18 mouse cellular contexts compared by ENCODE assay signal in genomic region chr9:21801591-21801990, GRCm38 (mm10). TPM values are rescaled to one million over a fixed set of nuclear protein-coding genes. Genes with fewer than 3 reads are reported as not detected.
"Had no signal": no experiment of that assay in that cellular context is flagged by ENCODE, and none has a peak within 500 bp of the region (broad histone marks: within the 10 kb centered on the region; RNA-seq: fewer than 3 reads in every experiment).

No protein-coding gene starts in this region.

- H3K4me3 ChIP-seq: neural tube, embryonic 13.5 days; neural tube, embryonic 15.5 days; stomach, embryonic 15.5 days had no signal

- H3K4me2 ChIP-seq: neural tube, embryonic 13.5 days; neural tube, embryonic 15.5 days; stomach, embryonic 15.5 days had no signal

- H3K27ac ChIP-seq: neural tube, embryonic 13.5 days; neural tube, embryonic 15.5 days; stomach, embryonic 15.5 days; stomach, postnatal 0 days had no signal

- H3K36me3 ChIP-seq: neural tube, embryonic 13.5 days; neural tube, embryonic 15.5 days had no signal

- H3K27me3 ChIP-seq: stomach, embryonic 15.5 days had no signal

- H3K9ac ChIP-seq: neural tube, embryonic 13.5 days; neural tube, embryonic 15.5 days; stomach, embryonic 15.5 days had no signal

- H3K9me3 ChIP-seq: neural tube, embryonic 13.5 days; neural tube, embryonic 15.5 days; stomach, embryonic 15.5 days had no signal

- DNase-seq: retina, postnatal 1 day; right cerebral cortex, adult 18-20 months; right cerebral cortex, postnatal 14 days; right cerebral cortex, postnatal 25 days; right cerebral cortex, postnatal 4 days; spleen, adult 18-20 months; thymus, adult 18-20 months; thymus, adult 2 months; thymus, postnatal 14 days; thymus, postnatal 25 days; thymus, postnatal 36 days; thymus, postnatal 4 days had no signal

RNA-seq across cellular contexts. Expression of gene Angptl8, which starts 33.7 kb away (rescaled TPM):
- total RNA-seq: neutrophil, adult 5-6 weeks had no signal
- polyA plus RNA-seq: testis, adult 2 months had no signal
